Mouse (Mus musculus): Measurements from ENCODE around the gene Gm9573.
A peak's percentile ranks its signal among the peaks of the same experiment; 100 is the strongest.

The Gm9573 gene

DNA sequence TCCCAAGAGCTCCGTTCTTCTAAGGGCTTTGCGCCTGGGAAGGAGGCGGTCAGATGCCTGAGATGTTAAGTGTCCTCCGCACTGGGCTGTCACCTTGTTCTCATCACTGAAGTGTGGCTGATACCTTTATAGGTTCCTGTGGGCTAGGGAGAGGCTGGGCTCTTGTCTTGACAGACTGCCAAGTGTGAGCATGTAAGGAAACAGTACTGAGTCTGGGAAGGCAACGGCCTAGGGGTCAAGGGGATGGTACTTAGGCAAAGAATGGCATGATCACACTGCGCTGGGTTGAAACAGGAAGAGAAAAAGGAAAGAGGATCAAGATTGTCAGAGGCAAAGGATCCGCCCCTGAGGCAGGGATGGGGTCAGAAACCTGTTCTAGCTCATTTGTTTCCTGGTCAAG is at the start of gene Gm9573:
Gene Gm9573 (minus strand): TSS at position 101 of the 400 bp plus-strand sequence.
- no peak for DNase-seq (ENCODE audit: extremely low read depth, low read depth, low spot score)

DNA sequence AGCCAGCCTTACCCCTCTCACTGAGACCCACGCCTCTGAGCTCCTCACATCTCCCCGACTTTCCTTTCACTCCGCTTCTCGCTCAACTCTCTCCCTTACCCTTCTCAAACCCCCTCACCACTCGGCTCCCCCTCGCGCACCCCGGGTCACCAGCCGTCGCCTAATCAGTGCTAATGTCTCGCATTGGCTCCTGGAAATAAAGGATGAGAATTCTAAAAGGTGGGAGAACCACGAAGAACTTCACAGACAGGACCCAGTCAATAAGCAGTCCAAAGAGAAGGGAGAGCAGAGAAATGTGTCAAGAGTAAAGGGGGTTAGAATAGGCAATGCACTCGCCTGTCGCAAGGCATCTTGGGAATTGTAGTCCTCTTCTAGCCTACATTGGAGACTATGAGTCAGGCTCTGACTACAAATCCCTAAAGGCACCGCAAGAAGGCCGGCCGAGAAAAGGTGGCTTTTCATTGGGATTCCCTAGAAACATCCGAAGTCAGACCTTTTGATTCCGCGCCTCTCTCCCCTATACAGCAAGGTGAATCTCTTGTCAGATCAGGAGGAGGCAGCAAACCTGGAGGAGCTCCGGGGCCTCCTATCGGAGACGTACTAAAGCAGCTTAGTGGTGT is 47.1 kb upstream of the Gm9573 start, which contains the start of gene Gtf2h4:
Gene Gtf2h4 (minus strand): TSS at position 324 of the 620 bp plus-strand sequence.
- DNase-seq (ENCODE audit: extremely low read depth, low read depth, low spot score) = peak; percentile 94

DNA sequence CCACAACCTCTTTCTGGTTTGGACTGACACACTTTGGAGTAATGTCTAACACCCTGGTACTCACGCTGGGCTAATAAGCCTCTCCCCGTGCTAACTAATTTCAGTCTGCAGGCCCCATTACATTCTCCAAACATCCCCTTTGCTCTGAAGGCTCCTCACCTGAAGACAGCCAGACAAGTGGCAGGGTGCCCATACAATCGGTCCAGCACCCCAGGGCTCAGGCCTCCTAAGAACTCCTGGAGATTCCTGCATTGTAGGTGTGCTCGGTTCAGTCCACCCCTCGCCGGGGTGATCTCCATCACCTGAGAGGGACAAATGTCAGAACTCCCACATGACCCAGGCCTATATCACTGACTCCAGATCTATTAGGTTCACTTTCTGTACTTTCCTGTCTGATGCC is 46.1 kb upstream of the Gm9573 start:
- DNase-seq (ENCODE audit: extremely low read depth, low read depth, low spot score) = no peak

DNA sequence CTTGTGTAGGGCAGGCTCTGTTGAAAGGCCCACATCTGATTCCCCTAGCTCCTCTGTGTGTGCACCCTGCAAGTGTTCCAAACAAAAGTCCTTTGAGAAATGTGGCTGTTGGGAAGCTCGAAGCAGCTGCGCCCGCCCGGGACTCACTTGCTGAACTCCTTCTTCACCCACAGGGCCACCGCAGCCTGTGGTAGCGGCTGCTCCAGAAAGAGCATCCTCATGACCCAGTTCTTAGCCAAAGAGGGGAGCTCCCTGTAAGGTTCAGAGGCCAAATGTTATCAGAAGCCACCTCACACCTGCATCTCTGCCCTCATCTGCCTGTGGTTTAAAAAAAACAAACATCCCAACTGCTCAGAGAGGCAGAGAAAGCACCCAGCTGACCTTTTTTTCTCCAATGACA is 45.4 kb upstream of the Gm9573 start:
- no peak for DNase-seq (ENCODE audit: extremely low read depth, low read depth, low spot score)

DNA sequence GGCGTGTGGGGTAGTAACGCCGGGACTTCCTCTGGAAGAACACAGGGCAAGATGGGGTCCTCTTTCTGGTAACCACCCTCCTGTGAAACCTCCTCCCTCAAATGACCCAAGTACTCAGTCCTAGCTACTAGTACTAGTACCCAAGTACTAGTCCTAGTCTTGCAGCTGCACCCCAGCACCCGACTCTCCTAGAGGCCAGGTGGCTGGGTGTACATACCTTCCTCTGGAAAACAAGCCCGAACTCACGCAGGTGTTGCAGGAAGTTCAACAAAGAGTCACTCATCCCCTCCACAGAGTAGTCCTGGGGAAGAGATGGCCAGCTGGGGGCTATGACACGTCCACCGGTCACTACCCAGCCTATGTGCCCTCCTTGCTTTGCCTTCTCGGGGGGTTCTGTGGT is 43.3 kb upstream of the Gm9573 start:
- no peak for DNase-seq (ENCODE audit: extremely low read depth, low read depth, low spot score)

DNA sequence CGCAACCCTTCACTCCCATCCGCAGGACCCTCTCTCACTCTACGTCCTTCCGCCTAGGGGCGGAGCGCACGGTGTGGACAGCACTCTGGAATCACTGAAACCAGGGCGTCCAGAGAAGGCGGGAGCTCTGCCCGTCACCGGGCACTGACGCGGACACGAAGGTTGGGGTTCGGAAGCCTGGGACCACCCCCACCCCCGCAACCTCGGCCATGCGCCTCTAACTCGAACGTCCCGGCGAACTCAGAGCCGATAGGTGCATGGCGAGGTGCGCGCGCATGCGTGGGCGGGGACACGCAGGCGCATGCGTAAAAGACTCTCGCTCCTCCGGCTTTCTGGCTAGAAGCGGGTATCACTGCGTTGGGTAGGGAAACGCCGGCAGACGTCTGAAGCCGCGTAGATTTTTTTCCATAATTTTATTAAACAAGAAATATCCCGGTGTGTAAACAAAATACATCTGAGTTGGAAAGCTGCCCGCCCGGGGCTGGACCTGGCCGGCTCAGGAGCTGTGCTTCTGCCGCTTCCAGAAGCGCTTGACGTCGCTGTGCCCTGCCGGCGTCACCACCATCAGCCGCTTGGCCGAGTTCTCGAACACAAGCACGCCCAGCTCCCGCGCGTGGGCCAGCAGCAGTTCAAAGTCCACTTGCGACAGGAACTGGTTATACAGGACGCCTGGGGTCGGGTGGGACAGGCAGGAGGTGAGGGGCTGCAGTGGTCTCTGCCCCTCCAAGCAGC is 41.1 kb upstream of the Gm9573 start, which contains the start of gene Vars2:
Gene Vars2 (minus strand): TSS at position 259 of the 732 bp plus-strand sequence.
- no peak for DNase-seq (ENCODE audit: extremely low read depth, low read depth, low spot score)

DNA sequence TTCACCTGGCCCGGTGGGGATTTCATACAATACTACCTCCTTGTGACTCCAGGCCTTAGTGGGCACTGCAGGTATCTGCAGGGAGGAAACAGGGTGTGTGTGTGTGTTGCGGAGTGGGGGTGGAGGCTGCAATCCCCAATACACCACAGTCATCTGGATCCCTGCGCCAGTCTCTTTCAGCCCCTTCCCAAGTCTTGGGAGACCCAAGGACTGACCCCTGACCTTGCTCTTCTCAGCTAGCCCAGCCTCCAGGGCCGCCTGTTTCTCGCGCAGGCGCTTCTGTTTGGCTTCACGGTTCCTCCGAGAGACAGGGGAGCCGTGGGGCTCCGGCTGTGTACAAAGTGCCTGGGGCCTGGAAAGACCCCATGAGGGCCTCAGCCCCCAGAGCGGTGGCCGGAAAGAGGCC is 40.4 kb upstream of the Gm9573 start:
- no peak for DNase-seq (ENCODE audit: extremely low read depth, low read depth, low spot score)

DNA sequence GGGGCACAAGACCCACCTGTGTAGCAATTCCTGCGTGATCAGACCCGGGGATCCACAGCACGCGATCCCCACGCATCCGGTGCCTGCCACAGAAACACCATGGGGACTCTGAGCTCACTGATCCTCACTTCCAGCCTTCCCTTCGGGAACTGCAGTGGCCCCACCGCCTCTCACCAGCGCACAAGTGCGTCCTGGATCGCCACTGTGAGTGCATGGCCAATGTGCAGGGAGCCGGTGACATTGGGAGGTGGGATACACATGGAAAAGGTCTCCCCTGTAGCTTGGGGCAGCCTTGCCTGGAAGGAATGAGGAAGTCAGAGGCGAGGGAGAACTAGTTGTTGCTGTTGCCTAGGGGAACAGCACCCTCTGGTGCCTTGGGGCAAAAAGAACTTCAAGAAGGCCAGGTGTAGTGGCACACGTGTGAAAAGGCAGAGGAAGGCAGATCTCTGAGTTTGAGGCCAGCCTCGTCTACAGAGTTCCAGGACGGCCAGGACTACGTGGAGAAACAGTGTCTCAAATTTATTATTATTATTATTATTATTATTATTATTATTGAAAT is 39.6 kb upstream of the Gm9573 start:
- no peak for DNase-seq (ENCODE audit: extremely low read depth, low read depth, low spot score)

DNA sequence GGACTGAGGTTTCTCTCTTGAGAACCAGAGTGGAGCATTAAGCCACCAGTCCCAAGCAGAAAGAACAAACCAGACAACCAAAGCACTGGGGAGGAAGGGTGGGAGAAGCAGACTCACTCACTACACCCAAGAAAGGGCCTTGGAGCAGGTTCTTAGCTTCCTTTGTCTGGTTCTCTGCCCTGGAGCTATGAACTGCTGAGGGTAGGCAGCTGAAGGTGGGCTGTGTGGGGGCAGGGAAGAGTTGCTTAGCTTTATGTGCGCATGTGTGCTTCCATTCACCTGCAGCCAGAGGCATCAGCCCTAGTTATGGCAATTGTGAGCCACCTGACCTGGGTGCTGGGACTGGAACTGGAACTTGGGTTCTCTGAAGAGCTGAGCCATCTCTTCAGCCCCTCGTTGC is 26.6 kb upstream of the Gm9573 start:
- DNase-seq (ENCODE audit: extremely low read depth, low read depth, low spot score) = no peak

DNA sequence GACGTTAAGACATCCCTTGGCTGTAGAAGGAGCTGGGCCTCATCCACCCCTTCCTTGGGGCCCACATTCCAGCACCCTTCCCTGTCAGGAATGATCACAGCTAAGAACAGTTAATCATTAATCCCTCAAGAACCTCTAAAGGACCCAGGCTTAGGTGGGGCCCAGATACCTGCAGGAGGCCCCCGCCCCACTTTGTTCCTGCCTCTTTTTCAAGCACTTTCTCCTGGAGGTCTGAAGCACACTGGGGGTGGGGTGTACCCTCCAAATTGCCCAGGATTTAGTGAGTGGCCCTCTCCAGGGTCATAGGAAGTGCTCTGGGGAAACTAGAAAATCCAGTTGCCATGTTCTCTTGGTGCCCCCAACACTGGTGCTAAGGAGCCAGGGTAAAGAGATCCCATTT is 23.0 kb upstream of the Gm9573 start:
- DNase-seq (ENCODE audit: extremely low read depth, low read depth, low spot score) = no peak

DNA sequence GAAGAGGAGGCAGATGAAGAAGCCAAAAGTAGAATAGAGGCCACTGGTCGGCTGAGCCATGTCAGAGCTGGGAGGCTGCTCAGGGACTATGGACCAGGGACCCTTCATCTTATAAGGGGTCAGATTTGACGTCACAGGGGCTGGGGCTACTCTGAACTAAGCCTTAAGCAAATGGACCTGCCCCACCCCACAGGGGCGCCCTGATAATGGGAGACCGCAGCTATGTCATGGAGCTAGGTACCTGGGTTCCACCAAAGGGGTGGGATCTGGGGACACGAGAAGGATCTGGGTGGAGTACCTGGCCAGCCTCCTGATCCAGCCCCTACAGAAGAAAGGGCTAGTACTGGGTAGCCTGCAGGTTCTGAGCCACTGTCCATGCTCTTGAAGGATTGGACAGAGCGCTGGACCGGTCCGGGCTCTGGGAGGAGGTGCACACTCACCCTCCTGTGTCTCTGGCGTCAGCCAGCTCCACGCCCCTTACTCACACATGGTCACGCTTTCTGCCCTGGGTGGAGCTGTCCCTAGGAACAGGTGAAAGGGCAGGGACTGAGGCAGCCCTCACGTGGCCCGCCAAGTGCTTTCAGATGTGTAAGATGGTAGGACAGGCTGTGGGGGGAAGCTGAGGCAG is 17.3 kb upstream of the Gm9573 start, which contains the start of gene Mucl3:
Gene Mucl3 (minus strand): TSS at position 87 of the 628 bp plus-strand sequence.
- no peak for DNase-seq (ENCODE audit: extremely low read depth, low read depth, low spot score)

DNA sequence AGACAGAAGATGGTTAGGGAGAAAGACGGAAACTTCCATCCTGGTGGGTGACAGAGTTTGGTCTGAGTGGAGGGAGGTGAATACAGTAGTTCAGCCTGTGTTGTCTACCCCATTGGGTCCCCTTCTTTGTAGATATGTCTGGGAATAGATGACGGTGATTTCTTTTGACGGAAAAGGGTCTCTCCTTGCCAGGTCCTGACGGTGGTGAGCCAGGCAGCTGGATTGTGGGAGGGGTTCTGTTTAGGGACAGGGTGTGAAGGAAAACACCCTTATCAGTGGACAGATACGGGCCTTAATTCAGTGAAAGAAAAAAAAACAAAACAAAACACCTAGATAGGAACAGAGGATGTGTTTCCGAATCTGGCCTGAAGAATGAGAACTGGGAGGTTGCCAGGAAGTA is 12.9 kb upstream of the Gm9573 start:
- no peak for DNase-seq (ENCODE audit: extremely low read depth, low read depth, low spot score)

DNA sequence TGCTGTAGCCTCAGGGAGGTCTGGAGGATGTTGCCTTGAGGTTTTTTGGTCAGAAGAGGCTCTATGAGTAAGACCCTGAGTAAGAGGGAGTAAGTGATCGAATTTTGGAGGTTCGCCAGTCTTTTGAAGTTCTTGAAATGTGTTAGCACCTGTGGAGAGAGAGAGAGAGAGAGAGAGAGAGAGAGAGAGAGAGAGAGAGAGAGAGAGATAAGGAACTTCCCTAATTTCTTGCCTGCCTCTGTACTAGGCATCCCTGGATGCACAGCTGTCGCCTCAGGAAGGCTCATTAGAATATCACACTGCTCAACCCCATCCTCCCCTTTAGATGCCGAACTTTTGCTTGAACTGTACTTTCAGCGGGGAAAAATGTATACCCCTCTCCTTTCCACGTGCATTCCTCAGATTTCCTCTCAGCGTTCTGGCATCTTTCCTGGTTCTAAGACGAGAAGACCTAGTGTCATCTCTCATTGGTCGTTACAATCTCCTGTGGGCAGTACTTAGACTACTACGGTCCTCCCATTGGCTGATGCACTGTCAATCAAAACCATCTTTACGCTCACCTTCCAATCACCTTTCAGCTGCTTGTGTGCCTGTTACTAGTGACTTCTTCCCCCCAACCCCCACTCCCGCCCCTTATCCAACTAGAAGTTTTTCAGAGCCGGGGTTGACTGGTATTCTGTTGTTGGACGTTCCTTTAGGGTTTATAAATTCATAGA is 12.2 kb upstream of the Gm9573 start:
- DNase-seq (ENCODE audit: extremely low read depth, low read depth, low spot score) = no peak

DNA sequence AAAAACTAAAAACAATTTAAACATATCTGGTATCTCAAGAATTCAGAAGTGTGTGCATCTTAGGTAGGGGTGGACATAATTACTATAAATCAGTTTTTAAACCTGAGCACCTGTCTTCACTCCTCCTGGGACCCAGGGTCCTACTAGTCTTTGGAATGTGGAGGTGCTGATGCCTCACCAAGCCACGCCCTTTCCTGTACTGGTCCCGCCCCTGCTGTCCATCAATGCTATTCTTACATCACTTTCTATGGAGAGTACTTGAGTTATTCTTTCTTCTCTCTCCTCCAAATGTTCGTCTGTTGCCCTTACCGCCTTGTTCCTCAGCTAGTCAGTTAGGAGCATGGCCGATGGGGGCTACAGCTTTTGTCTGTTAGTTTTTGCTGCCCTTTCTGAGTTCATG is 9.9 kb upstream of the Gm9573 start:
- no peak for DNase-seq (ENCODE audit: extremely low read depth, low read depth, low spot score)

DNA sequence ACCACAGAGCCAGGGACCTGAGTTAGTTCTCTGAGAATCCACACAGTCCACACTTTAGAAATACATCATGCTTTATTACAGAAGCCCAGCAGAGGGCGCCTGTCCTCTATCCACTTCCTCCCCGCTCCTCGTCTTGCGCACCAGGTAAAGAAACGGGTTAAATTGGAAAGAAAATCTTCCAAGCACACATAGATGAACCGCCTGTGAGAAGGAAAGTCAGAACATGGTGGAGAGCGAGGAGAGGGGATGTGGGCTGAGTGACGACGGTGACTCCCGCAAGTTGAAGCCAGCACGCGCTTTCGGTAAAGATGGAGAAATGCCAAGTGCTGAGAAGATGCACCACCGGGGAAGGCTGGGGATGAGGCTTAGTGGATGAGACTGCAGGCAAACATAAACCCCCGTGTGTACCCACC is 9.3 kb upstream of the Gm9573 start:
- no peak for DNase-seq (ENCODE audit: extremely low read depth, low read depth, low spot score)

DNA sequence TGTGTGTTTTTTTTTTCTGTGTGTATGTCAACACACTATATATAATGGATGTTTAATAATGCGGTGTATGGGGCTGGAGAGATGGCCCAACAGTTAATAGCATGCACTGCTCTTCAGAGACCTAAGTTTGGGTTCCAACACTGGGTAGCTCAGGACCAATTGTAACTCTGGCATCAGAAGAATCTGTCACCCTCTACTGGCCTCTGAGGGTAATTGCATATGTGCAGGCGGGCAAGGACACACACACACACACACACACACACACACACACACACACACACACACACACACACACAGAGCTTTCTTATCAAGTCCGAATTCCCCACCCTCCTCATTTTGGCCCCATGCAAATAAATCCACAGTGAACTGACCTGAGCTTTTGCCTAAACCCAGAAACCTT is 8.8 kb upstream of the Gm9573 start:
- no peak for DNase-seq (ENCODE audit: extremely low read depth, low read depth, low spot score)

DNA sequence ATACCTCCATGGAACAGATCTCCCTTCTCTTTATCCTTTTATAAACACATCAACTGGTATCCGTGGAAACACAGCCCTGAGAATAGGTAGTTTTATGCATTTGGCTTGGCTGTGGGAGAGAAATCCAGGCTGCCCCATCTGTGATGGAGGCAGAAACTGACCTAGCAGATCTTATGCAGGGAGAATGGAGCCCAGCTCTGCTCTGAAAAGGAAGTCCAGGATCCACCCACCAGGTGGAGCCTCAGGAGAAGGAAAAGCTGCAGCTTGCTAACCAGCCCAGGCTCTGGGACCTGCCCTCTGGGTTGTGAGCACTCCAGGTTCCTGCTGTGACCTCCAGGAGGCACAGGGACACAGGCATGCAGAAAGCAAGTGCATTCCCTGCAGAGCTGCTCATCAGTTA is 7.6 kb upstream of the Gm9573 start:
- no peak for DNase-seq (ENCODE audit: extremely low read depth, low read depth, low spot score)

DNA sequence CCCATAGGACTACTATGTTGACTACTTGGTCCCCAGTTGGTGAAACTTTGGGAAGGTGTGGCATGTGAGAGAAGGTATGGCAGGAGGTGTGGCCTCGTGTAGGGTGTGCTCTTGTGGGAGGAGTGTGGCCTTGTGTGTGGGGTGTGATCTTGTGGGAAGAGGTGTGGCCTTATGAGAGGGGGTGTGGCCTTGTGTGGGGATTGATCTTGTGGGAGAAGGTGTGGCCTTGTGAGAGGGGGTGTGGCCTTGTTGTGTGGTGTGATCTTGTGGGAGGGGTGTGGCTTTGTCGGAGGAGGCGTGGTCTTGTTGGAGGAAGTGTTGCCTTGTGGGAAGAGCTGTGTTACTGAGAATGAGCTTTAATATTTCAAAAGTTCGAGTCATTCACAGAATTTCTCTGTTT is 9.3 kb downstream of the Gm9573 start:
- no peak for DNase-seq (ENCODE audit: extremely low read depth, low read depth, low spot score)

DNA sequence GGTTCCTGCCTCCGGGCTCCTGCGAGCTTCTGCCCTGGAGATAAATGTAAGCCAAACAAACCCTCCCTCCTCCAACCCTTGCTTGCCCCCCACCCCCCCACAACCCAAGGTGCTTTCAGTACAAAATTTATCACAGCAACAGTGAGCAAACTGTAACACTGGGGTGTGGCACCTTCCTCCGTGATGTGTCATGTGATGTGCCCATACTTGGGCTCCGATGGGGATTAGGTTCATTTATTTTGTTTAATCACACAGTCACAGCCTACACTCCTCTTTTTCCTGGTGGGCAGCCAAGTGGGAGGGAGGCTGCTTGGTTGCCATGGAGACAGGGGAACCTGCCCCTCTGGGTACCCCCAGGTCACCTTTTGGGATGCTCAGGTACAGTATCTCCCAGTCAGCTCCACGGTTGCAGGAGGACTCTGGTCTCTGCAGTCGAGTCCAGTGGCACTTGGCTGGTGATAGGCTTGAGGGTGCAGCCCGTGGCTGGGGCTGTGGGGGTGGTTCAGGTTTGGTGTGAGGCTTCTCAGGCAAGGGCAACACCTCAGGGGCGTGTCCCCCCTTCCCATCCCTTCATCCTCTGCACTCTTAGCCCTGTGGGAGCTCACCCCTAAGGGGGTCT is 24.6 kb downstream of the Gm9573 start:
- no peak for DNase-seq (ENCODE audit: extremely low read depth, low read depth, low spot score)

DNA sequence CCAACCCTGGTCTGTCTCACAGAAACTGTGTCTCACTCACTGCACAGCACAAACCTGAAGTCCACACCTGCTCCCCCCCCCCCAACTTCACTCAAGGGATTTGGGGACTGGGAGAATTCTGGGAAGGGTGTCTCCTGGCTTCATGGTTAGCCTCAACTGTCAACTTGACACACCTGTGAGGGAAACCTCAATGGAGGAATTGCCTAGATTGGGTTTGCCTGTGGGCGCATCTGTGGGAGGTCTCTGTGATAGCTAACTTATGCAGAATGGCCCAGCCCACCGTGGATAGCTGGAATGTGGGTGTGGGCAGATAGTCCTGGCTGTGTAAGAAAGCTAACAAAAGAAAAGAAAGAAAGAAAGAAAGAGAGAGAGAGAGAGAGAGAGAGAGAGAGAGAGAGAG is 25.2 kb downstream of the Gm9573 start, which contains the start of gene Sfta2:
Gene Sfta2 (plus strand): TSS at position 301 of the 400 bp plus-strand sequence.
- DNase-seq (ENCODE audit: extremely low read depth, low read depth, low spot score) = no peak

DNA sequence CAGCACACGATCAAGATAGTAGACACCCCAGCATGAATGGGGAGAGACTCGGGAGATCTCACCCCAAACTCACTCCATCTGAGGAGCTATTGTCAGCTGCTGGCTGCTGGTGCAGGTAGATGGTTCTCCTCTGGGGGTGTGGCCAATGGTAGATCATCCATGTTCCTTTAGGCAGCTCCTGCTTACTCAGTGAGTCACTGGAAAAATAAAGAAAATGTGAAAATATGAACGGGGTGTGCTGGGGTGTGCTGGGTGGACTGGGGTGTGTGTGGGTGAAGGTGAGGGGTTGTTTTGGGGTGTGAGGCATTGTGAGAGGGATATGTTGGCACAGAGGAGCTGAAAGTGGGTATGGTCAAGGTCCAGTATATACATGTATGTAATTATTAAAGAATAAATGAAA is 29.0 kb downstream of the Gm9573 start:
- no peak for DNase-seq (ENCODE audit: extremely low read depth, low read depth, low spot score)

Data from fat pad, adult 2 months (tissue).